Mouse (Mus musculus) midbrain, postnatal 0 days (tissue): ENCODE data around the gene Syt17. TPM values are rescaled to one million over a fixed set of nuclear protein-coding genes. Genes with fewer than 3 reads are reported as not detected.

Experiments used
- ATAC-seq: fragments of 200-750 bp; cut with Nextera tagmentation; 2 replicates; pipeline ENCODE4 v1.8.0; 2017; ENCODE audit warnings: moderate number of reproducible peaks, mild to moderate bottlenecking, moderate TSS enrichment, moderate library complexity; ENCODE audit not compliant: low FRiP score
- DNase-seq: peaks from one replicate; pipeline ENCODE4 v3.0.0-alpha.2; 2015; ENCODE audit warnings: low spot score
- H3K27ac ChIP-seq: fragments of 300-500 bp; sonication (generic); 2 replicates; pipeline ENCODE4 v1.5.1; 2014; ENCODE audit warnings: low read depth, mild to moderate bottlenecking, low read length, mixed read lengths
- H3K27me3 ChIP-seq: fragments of 300-500 bp; sonication (generic); 2 replicates; pipeline ENCODE4 v1.6.1; 2014; ENCODE audit warnings: low read length, control low read depth, mixed read lengths; ENCODE audit not compliant: insufficient read depth
- H3K36me3 ChIP-seq: fragments of 300-500 bp; sonication (generic); 2 replicates; pipeline ENCODE4 v1.6.1; 2014; ENCODE audit warnings: low read length, control low read depth, mixed read lengths; ENCODE audit not compliant: insufficient read depth
- H3K4me1 ChIP-seq: fragments of 300-500 bp; sonication (generic); 2 replicates; pipeline ENCODE4 v1.6.1; 2014; ENCODE audit warnings: mild to moderate bottlenecking, control low read depth, antibody characterized with exemption, low read length, mixed read lengths; ENCODE audit not compliant: insufficient read depth
- H3K4me2 ChIP-seq: fragments of 300-500 bp; sonication (generic); 2 replicates; pipeline ENCODE4 v1.6.1; 2014; ENCODE audit warnings: low read depth, mild to moderate bottlenecking, low read length, mixed read lengths; ENCODE audit not compliant: poor library complexity, severe bottlenecking
- H3K4me3 ChIP-seq: fragments of 300-500 bp; sonication (generic); 2 replicates; pipeline ENCODE4 v1.5.1; 2014; ENCODE audit warnings: low read depth, mild to moderate bottlenecking, low read length, moderate library complexity
- H3K9ac ChIP-seq: fragments of 300-500 bp; sonication (generic); replicated peaks from 2 replicates; pipeline ENCODE4 v1.6.1; 2014; ENCODE audit warnings: mild to moderate bottlenecking, low read length, moderate library complexity, mixed read lengths; ENCODE audit not compliant: poor library complexity, severe bottlenecking
- H3K9me3 ChIP-seq: fragments of 300-500 bp; sonication (generic); 2 replicates; pipeline ENCODE4 v1.6.1; 2016; ENCODE audit warnings: low read length, control low read depth
- CTCF ChIP-seq: IDR thresholded peaks from 2 replicates; pipeline ENCODE4 v1.5.1; 2016; ENCODE audit warnings: antibody characterized with exemption, mild to moderate bottlenecking
- WGBS: fragments of 180-500 bp; shearing (Covaris S2); extraction: QIAGEN DNeasy Blood & Tissue Kit; methylation state at CpG from one replicate; pipeline ENCODE4 v1.1.7; 2014; 5-methylcytosine and 5-hydroxymethylcytosine counted together
- polyA plus RNA-seq: library from polyadenylated mRNA; unstranded; fragments of >200 nt; fragmentation: Nextera tagmentation; extraction: Ambion mirVana; gene quantifications from 2 replicates; pipeline ENCODE4 v1.2.1, GENCODE M21; 2015
- total RNA-seq: library from RNA; depleted of rRNA; stranded (reverse); fragments of >200 nt; gene quantifications from 2 replicates; pipeline ENCODE4 v1.2.3, GENCODE M21; 2014; rRNA removed

Syt17 gene
- total and polyA plus RNA-seq, 2 experiments from 2014 or later = 31.6 to 61.3 TPM

DNA sequence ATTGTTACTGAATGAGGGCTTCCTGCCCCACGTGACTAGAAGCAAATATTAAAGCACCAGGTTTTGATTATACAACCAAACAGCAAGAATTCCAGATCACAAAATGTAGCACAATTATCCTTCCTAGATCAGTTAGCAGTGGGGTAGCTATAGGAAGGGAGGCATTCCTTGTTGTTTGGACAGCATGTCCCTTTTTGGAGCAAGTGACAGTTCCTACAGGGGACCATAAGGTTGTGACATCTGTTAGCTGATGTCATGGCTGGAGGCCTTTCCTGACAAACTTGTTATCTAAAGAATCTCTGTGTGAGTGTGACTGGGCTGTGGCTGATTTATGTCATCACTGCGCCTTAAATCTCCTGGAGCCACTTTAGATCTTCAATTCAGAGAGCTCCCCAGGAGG, 97.2 kb downstream of the Syt17 start:
- 80% methylated on average over 2 of the region's 2 CpGs for WGBS
- ATAC-seq = no peak

DNA sequence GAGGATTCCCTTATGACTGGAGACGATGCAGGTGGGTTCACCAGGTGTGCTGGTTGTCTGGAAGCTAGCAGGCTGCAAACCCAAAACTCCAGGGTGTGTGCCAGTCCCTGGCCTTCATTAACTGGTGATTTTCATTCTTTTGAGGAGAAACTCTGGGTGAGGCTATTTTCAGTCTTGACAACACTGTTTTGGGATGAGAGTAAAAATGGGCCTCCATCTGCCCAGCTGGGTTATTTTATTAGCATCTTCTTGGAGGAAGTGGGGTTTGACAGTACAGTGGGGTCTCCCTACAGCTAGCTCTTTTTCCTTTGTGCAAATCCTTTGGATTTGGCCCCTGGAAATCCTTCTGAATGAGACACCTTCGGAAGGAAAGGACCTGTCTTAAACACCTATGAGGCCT, 101.1 kb downstream of the Syt17 start:
- H3K4me1 ChIP-seq = no peaks in the 10 kb centered on the region
- no peaks in the 10 kb centered on the region for H3K27me3 ChIP-seq
- H3K4me3 ChIP-seq = no peak overlapping the region
- no peak for ATAC-seq
- H3K27ac ChIP-seq = no peak overlapping the region
- no peak for DNase-seq
- H3K4me2 ChIP-seq = no peak overlapping the region
- no peak for TF ChIP-seq CTCF
- WGBS = 71% methylated on average over 2 of the region's 2 CpGs
- no peaks in the 10 kb centered on the region for H3K9me3 ChIP-seq
- H3K9ac ChIP-seq = no peak overlapping the region
- no peaks in the 10 kb centered on the region for H3K36me3 ChIP-seq

More for the DNA sequence above, 97.2 kb downstream of the Syt17 start:
- no peak overlapping the region for H3K27ac ChIP-seq
- no peak for DNase-seq
- H3K4me2 ChIP-seq = no peak overlapping the region
- no peaks in the 10 kb centered on the region for H3K9me3 ChIP-seq
- H3K36me3 ChIP-seq = no peaks in the 10 kb centered on the region
- no peak overlapping the region for H3K9ac ChIP-seq
- H3K4me3 ChIP-seq = no peak overlapping the region
- TF ChIP-seq CTCF = no peak
- no peaks in the 10 kb centered on the region for H3K27me3 ChIP-seq
- no peaks in the 10 kb centered on the region for H3K4me1 ChIP-seq

DNA sequence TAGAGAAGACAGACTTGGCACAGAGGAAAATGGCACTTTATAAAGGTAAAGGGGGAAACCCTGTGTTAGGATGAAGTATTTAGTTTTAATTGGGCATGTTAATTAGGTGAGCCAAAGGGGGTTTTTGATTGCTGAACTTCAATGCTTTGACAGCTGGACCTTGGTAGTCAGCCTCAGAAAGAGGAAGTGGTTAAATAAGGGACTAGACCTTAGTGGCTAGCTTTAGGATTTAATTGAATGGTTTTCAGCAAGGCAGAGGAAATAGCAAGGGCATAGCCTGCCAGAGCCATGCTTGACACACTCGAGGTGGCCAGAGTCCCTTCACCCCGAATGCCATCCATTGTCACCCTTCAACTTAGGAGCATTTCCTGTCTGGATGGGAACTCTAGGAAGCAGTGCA, 101.6 kb downstream of the Syt17 start:
- 73% methylated on average over 2 of the region's 2 CpGs for WGBS
- no peaks in the 10 kb centered on the region for H3K9me3 ChIP-seq

DNA sequence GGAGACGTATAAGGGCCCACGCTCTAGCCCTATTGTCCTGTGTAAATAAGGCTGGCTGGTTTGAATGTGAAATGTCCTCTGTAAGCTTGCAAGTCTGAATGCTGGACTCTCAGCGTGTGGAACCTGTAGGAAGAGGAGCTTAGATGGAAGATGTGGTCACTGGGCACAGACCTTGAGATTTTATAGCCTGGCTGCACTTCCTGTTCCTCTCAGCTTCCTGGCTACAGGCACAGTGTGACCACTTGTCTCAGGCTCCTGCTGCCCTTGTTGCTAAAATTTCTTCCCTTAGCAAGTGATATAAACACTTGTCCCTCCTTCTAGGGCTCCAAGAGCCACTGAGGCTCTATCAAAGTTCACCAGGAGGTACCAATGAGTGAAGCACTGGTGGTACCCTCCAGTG, 102.6 kb downstream of the Syt17 start:
- 83% methylated on average over 3 of the region's 3 CpGs for WGBS
- Histone ChIP-seq H3K27ac (no peak overlapping the region), H3K9ac (no peak overlapping the region), H3K4me1 (no peaks in the 10 kb centered on the region), H3K36me3 (no peaks in the 10 kb centered on the region), H3K9me3 (no peaks in the 10 kb centered on the region), H3K4me2 (no peak overlapping the region), H3K27me3 (no peaks in the 10 kb centered on the region), H3K4me3 (no peak overlapping the region)
- no peak for TF ChIP-seq CTCF
- DNase-seq = no peak
- no peak for ATAC-seq

More for the DNA sequence above, 101.6 kb downstream of the Syt17 start:
- no peak overlapping the region for H3K27ac ChIP-seq
- H3K9ac ChIP-seq = no peak overlapping the region
- no peaks in the 10 kb centered on the region for H3K27me3 ChIP-seq
- H3K4me2 ChIP-seq = no peak overlapping the region
- H3K36me3 ChIP-seq = no peaks in the 10 kb centered on the region
- no peaks in the 10 kb centered on the region for H3K4me1 ChIP-seq
- TF ChIP-seq CTCF = no peak
- H3K4me3 ChIP-seq = no peak overlapping the region
- DNase-seq (no peak), ATAC-seq (no peak)

DNA sequence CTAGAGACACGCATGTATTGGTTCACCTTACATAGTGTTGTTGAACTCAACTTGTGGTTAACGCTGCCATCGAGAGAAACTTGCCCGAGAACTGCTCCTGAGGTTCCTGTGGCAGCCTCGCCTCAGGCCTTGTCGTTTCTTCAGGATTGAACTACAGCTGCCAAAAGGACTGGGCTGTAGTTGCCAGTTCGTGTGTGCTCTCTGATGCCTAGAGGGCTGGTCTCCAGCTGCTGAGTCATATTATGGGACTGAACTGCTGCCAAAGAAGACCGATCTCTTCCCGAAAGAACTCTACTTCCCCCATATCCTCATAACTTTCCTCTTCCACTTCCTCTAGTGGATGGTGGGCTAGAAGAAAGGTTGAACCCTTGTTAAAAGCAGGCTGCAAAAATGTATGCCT, 103.3 kb downstream of the Syt17 start:
- no peaks in the 10 kb centered on the region for H3K4me1 ChIP-seq
- WGBS = 83% methylated on average over 9 of the region's 9 CpGs
- H3K9ac ChIP-seq = no peak overlapping the region
- ATAC-seq = no peak
- no peak overlapping the region for H3K4me3 ChIP-seq
- no peak for TF ChIP-seq CTCF
- no peak overlapping the region for H3K4me2 ChIP-seq
- no peaks in the 10 kb centered on the region for H3K27me3 ChIP-seq
- no peaks in the 10 kb centered on the region for H3K36me3 ChIP-seq
- no peak overlapping the region for H3K27ac ChIP-seq
- no peak for DNase-seq
- H3K9me3 ChIP-seq = no peaks in the 10 kb centered on the region

Other genes with a start within 250 kb of the Syt17 start
- 44.1 and 62.9 TPM in 2 replicates for gene Smg1, start 204.6 kb downstream of the Syt17 start, total RNA-seq
- 11.4 and 16.0 TPM in 2 replicates for gene Smg1, start 204.6 kb downstream of the Syt17 start, polyA plus RNA-seq
- gene Itpripl2, start 43.8 kb upstream of the Syt17 start, total RNA-seq = 5.2 and 5.4 TPM in 2 replicates
- 0.48 and 0.52 TPM in 2 replicates for gene Itpripl2, start 43.8 kb upstream of the Syt17 start, polyA plus RNA-seq
- gene Coq7, start 85.1 kb upstream of the Syt17 start, total RNA-seq = 30.9 and 38.2 TPM in 2 replicates
- gene Coq7, start 85.1 kb upstream of the Syt17 start, polyA plus RNA-seq = 128 and 131 TPM in 2 replicates
- 11.5 and 13.5 TPM in 2 replicates for gene Tmc7, start 136.5 kb upstream of the Syt17 start, total RNA-seq
- gene Tmc7, start 136.5 kb upstream of the Syt17 start, polyA plus RNA-seq = 4.8 and 5.4 TPM in 2 replicates
- 0.47 and 0.66 TPM in 2 replicates for gene Tmc5, start 149.1 kb upstream of the Syt17 start, total RNA-seq
- gene Tmc5, start 149.1 kb upstream of the Syt17 start, polyA plus RNA-seq = 0.22 and 0.31 TPM in 2 replicates